Mouse (Mus musculus): ENCODE measurements around the gene Hexim1. TPM values are rescaled to one million over a fixed set of nuclear protein-coding genes. Genes with fewer than 3 reads are reported as not detected.

Hexim1 gene
- polyA plus RNA-seq, 1 experiment from 2014 or later = 4.1 TPM

GRCm38 (mm10) chr11:103141101-103141943 lies 25.3 kb downstream of the Hexim1 start:
- 0 out of 2 replicates have a peak overlapping the region, but pooled peaks have one; percentile 35 for H3K9ac ChIP-seq (replicated peaks; ENCODE audit: low read depth, low read length)
- H3K4me1 ChIP-seq (replicated peaks; ENCODE audit: control insufficient read depth, insufficient read depth, low read length) = peaks cover 14% of the 10 kb centered on the region
- ATAC-seq = no peak
- 32% methylated on average over 11 of the region's 11 CpGs for WGBS
- H3K36me3 ChIP-seq (ENCODE audit: control insufficient read depth, insufficient read depth) = peaks cover 5% of the 10 kb centered on the region
- H3K4me3 ChIP-seq (replicated peaks; ENCODE audit: low read length) = no peak overlapping the region
- H3K9me3 ChIP-seq (ENCODE audit: control insufficient read depth, low read length) = no peaks in the 10 kb centered on the region
- no peaks in the 10 kb centered on the region for H3K27me3 ChIP-seq (replicated peaks; ENCODE audit: control insufficient read depth, insufficient read depth, low read length)
- H3K4me2 ChIP-seq (ENCODE audit: low read length) = no peak overlapping the region
- H3K27ac ChIP-seq (ENCODE audit: low read length) = peak overlapping the region; percentile 62

DNA sequence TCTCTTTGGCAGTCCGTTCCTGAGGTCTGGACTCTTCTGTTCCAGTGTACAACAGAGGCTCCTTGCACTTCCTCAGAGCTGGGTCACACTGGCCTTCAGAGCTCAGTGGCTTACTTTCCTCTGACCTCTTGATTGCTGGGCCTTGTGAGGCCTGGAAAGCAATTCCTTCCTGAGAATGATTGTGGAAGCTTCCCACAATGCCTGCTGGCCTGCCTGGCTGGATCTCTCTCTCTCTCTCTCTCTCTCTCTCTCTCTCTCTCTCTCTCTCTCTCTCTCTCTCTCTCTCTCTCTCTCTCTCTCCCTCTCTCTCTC lies 25.9 kb downstream of the Hexim1 start:
- H3K4me2 ChIP-seq (ENCODE audit: low read length) = no peak overlapping the region; the same call in 1 of the 2 replicates
- ATAC-seq = peak; percentile 12; the same call in 1 of the 2 replicates
- no peak overlapping the region for H3K4me3 ChIP-seq (replicated peaks; ENCODE audit: low read length)
- H3K27me3 ChIP-seq (replicated peaks; ENCODE audit: control insufficient read depth, insufficient read depth, low read length) = no peaks in the 10 kb centered on the region
- peaks cover 5% of the 10 kb centered on the region for H3K36me3 ChIP-seq (ENCODE audit: control insufficient read depth, insufficient read depth)
- no peaks in the 10 kb centered on the region for H3K9me3 ChIP-seq (ENCODE audit: control insufficient read depth, low read length)
- H3K9ac ChIP-seq (replicated peaks; ENCODE audit: low read depth, low read length) = 0 out of 2 replicates have a peak overlapping the region, but pooled peaks have one; percentile 35
- WGBS = 56% methylated on average over 1 of the region's 1 CpGs
- peaks cover 14% of the 10 kb centered on the region for H3K4me1 ChIP-seq (replicated peaks; ENCODE audit: control insufficient read depth, insufficient read depth, low read length)
- peak overlapping the region; percentile 62 for H3K27ac ChIP-seq (ENCODE audit: low read length)

GRCm38 (mm10) chr11:103142441-103143182 lies 26.6 kb downstream of the Hexim1 start:
- Histone ChIP-seq H3K36me3 (ENCODE audit: control insufficient read depth, insufficient read depth) (peaks cover 5% of the 10 kb centered on the region), H3K9ac (replicated peaks; ENCODE audit: low read depth, low read length) (peak overlapping the region; percentile 66), H3K4me2 (ENCODE audit: low read length) (peak overlapping the region; percentile 61), H3K4me1 (replicated peaks; ENCODE audit: control insufficient read depth, insufficient read depth, low read length) (peaks cover 14% of the 10 kb centered on the region), H3K4me3 (replicated peaks; ENCODE audit: low read length) (peak overlapping the region; percentile 46), H3K27me3 (replicated peaks; ENCODE audit: control insufficient read depth, insufficient read depth, low read length) (no peaks in the 10 kb centered on the region), H3K9me3 (ENCODE audit: control insufficient read depth, low read length) (no peaks in the 10 kb centered on the region), H3K27ac (ENCODE audit: low read length) (peak overlapping the region; percentile 94)
- 17% methylated on average over 8 of the region's 8 CpGs for whole genome bisulfite sequencing
- ATAC-seq = peak; percentile 95

DNA sequence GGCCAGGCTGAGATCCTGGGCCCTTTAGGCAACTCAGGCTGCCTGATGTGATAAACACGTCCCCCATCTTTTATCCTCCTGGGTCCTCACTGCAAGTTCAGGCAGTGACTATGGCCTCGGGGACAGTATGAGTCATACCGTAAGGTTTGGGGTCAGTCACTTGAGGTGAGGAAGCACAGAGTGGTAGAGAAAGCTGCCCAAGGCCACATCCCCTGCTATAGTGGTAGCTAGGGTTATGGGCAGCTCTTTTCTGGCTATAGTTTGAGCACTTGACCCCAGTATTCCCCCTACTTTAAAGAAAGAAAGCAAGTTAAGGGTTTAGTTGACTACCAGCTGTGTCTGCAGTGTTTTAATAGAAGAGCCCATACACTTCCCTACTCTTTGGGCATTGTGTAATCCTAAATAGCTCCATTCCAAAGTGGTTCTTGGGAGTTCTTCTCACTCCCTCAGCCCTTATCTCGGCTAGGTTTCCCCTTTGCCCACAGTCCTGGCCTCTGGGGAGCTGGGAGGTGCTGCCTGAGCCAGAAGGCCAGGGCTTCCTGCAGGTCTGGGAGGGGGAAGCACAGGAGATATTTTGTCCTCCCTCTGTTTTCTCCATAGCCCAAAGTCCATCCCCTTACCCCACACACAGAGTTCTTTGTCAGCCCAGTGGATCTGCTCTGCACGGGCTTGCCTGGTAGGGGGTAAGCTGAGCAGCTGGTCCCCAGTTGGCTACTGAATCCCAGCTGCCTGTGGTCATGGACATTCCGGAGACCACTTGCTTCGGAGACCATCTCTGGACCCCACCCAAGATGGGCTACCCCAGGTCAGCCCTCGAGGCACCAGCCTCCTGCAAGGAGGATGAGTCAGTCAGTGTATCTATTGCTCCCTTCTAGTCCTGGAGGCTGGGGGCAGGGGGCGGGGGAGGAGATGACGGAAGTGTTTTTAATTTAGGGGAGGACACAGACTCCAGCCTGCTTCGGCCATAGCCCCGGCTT lies 28.6 kb downstream of the Hexim1 start:
- H3K36me3 ChIP-seq (ENCODE audit: control insufficient read depth, insufficient read depth) = no peaks in the 10 kb centered on the region
- no peak overlapping the region for H3K27ac ChIP-seq (ENCODE audit: low read length)
- H3K9me3 ChIP-seq (ENCODE audit: control insufficient read depth, low read length) = no peaks in the 10 kb centered on the region
- no peak overlapping the region for H3K4me3 ChIP-seq (replicated peaks; ENCODE audit: low read length)
- ATAC-seq = no peak
- 48% methylated on average over 12 of the region's 12 CpGs for WGBS
- H3K27me3 ChIP-seq (replicated peaks; ENCODE audit: control insufficient read depth, insufficient read depth, low read length) = no peaks in the 10 kb centered on the region
- H3K4me2 ChIP-seq (ENCODE audit: low read length) = no peak overlapping the region
- no peak overlapping the region for H3K9ac ChIP-seq (replicated peaks; ENCODE audit: low read depth, low read length)
- peaks cover 14% of the 10 kb centered on the region for H3K4me1 ChIP-seq (replicated peaks; ENCODE audit: control insufficient read depth, insufficient read depth, low read length)

DNA sequence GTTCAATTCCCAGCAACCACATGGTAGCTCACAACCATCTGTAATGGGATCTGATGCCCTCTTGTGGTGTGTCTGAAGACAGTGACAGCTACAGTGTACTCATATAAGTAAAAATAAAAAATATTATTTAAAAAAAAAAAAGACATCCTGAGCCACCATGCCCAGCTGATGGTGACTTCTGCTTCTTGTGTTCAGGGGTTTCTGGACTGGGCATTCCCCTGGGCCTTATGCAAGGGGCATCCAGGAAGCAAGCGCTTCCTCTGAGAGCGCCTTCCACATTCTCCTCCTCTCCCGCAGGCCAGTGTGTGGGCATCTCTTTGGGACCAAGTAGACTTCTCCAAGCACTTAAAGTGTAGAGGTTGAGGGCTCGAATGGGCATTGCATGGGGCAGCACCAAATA lies 30.4 kb downstream of the Hexim1 start:
- no peaks in the 10 kb centered on the region for H3K9me3 ChIP-seq (ENCODE audit: control insufficient read depth, low read length)
- H3K27me3 ChIP-seq (replicated peaks; ENCODE audit: control insufficient read depth, insufficient read depth, low read length) = no peaks in the 10 kb centered on the region
- 92% methylated on average over 4 of the region's 4 CpGs for WGBS
- H3K4me1 ChIP-seq (replicated peaks; ENCODE audit: control insufficient read depth, insufficient read depth, low read length) = peaks cover 14% of the 10 kb centered on the region
- H3K4me2 ChIP-seq (ENCODE audit: low read length) = no peak overlapping the region
- H3K9ac ChIP-seq (replicated peaks; ENCODE audit: low read depth, low read length) = no peak overlapping the region
- H3K4me3 ChIP-seq (replicated peaks; ENCODE audit: low read length) = no peak overlapping the region
- no peak for ATAC-seq
- H3K36me3 ChIP-seq (ENCODE audit: control insufficient read depth, insufficient read depth) = no peaks in the 10 kb centered on the region
- no peak overlapping the region for H3K27ac ChIP-seq (ENCODE audit: low read length)

DNA sequence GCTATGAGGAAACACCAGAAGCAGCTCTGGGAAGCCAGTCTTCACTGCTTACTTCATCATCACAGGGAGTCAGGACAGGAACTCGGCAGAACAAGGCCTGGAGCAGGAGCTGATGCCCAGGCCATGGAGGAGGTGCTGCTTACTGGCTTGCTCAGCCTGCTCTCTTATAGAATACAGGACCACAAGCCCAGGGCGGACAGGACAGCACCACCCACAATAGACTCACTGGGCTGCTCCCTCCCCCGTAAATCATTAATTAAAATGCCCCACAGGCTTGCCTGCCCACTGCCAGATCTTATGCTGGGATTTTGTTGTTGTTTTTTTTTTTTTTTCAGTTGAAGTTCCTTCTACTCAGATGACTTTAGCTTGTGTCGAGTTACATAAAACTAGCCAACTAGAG lies 31.7 kb downstream of the Hexim1 start:
- H3K9me3 ChIP-seq (ENCODE audit: control insufficient read depth, low read length) = no peaks in the 10 kb centered on the region

GRCm38 (mm10) chr11:103149771-103150170 lies 33.7 kb downstream of the Hexim1 start:
- Histone ChIP-seq H3K36me3 (ENCODE audit: control insufficient read depth, insufficient read depth) (no peaks in the 10 kb centered on the region), H3K4me1 (replicated peaks; ENCODE audit: control insufficient read depth, insufficient read depth, low read length) (no peaks in the 10 kb centered on the region), H3K4me3 (replicated peaks; ENCODE audit: low read length) (no peak overlapping the region), H3K9me3 (ENCODE audit: control insufficient read depth, low read length) (no peaks in the 10 kb centered on the region), H3K4me2 (ENCODE audit: low read length) (no peak overlapping the region), H3K27ac (ENCODE audit: low read length) (no peak overlapping the region), H3K9ac (replicated peaks; ENCODE audit: low read depth, low read length) (no peak overlapping the region), H3K27me3 (replicated peaks; ENCODE audit: control insufficient read depth, insufficient read depth, low read length) (no peaks in the 10 kb centered on the region)
- WGBS = 92% methylated on average over 4 of the region's 4 CpGs
- ATAC-seq = no peak

More for the DNA sequence above, 31.7 kb downstream of the Hexim1 start:
- no peak for ATAC-seq
- H3K27ac ChIP-seq (ENCODE audit: low read length) = no peak overlapping the region
- H3K4me1 ChIP-seq (replicated peaks; ENCODE audit: control insufficient read depth, insufficient read depth, low read length) = peaks cover 5% of the 10 kb centered on the region
- no peak overlapping the region for H3K4me2 ChIP-seq (ENCODE audit: low read length)
- no peak overlapping the region for H3K9ac ChIP-seq (replicated peaks; ENCODE audit: low read depth, low read length)
- H3K36me3 ChIP-seq (ENCODE audit: control insufficient read depth, insufficient read depth) = no peaks in the 10 kb centered on the region
- no peak overlapping the region for H3K4me3 ChIP-seq (replicated peaks; ENCODE audit: low read length)
- WGBS = 71% methylated on average over 4 of the region's 4 CpGs
- H3K27me3 ChIP-seq (replicated peaks; ENCODE audit: control insufficient read depth, insufficient read depth, low read length) = no peaks in the 10 kb centered on the region

- H3K36me3 ChIP-seq (ENCODE audit: control insufficient read depth, insufficient read depth) = no peaks in the 10 kb centered on the region
- peaks cover 8% of the 10 kb centered on the region for H3K4me1 ChIP-seq (replicated peaks; ENCODE audit: control insufficient read depth, insufficient read depth, low read length)
- peak overlapping the region; percentile 50 for H3K4me2 ChIP-seq (ENCODE audit: low read length)
- peak overlapping the region; percentile 23 for H3K4me3 ChIP-seq (replicated peaks; ENCODE audit: low read length)
- WGBS = under 1% methylated on average over 25 of the region's 25 CpGs
- peak; percentile 91 for ATAC-seq
- H3K27ac ChIP-seq (ENCODE audit: low read length) = no peak overlapping the region
- no peaks in the 10 kb centered on the region for H3K27me3 ChIP-seq (replicated peaks; ENCODE audit: control insufficient read depth, insufficient read depth, low read length)
- no peaks in the 10 kb centered on the region for H3K9me3 ChIP-seq (ENCODE audit: control insufficient read depth, low read length)
- H3K9ac ChIP-seq (replicated peaks; ENCODE audit: low read depth, low read length) = 0 out of 2 replicates have a peak overlapping the region, but pooled peaks have one; percentile 29
These were observed 42.8 kb downstream of the Hexim1 start for GRCm38 (mm10) chr11:103158621-103159478.

All from forebrain, embryonic 16.5 days (tissue).